Mouse (Mus musculus) intestine, postnatal 0 days (tissue): ENCODE measurements at regions not wholly inside any gene's neighbourhood (a gene's known extent, or its start where the extent isn't known, plus 50 kb on each side); places are given as distances from the start of the nearest gene placed in this dataset.

Source experiments
- ATAC-seq: fragments of 200-750 bp; cut with Nextera tagmentation; 2 replicates; pipeline ENCODE4 v1.8.0; 2017; ENCODE audit warnings: mild to moderate bottlenecking, moderate TSS enrichment, moderate library complexity
- H3K27ac ChIP-seq: fragments of 300-500 bp; sonication (generic); 2 replicates; pipeline ENCODE4 v1.5.1; 2014; ENCODE audit warnings: mild to moderate bottlenecking, low read depth, low read length, moderate library complexity
- H3K27me3 ChIP-seq: fragments of 300-500 bp; sonication (generic); replicated peaks from 2 replicates; pipeline ENCODE4 v1.6.1; 2014; ENCODE audit warnings: low read length, mixed read lengths; ENCODE audit not compliant: control insufficient read depth, insufficient read depth
- H3K36me3 ChIP-seq: fragments of 300-500 bp; sonication (generic); 2 replicates; pipeline ENCODE4 v1.6.1; 2014; ENCODE audit warnings: mild to moderate bottlenecking, moderate library complexity; ENCODE audit not compliant: control insufficient read depth, insufficient read depth
- H3K4me1 ChIP-seq: fragments of 300-500 bp; sonication (generic); replicated peaks from 2 replicates; pipeline ENCODE4 v1.6.1; 2014; ENCODE audit warnings: antibody characterized with exemption, low read length, mixed read lengths; ENCODE audit not compliant: control insufficient read depth, insufficient read depth
- H3K4me2 ChIP-seq: fragments of 300-500 bp; sonication (generic); replicated peaks from 2 replicates; pipeline ENCODE4 v1.6.1; 2014; ENCODE audit warnings: low read depth, mild to moderate bottlenecking, moderate library complexity
- H3K4me3 ChIP-seq: fragments of 300-500 bp; sonication (generic); 2 replicates; pipeline ENCODE4 v1.5.1; 2014; ENCODE audit warnings: low read depth, low read length
- H3K9ac ChIP-seq: fragments of 300-500 bp; sonication (generic); 2 replicates; pipeline ENCODE4 v1.6.1; 2014; ENCODE audit warnings: mild to moderate bottlenecking, low read depth, low read length
- H3K9me3 ChIP-seq: fragments of 300-500 bp; sonication (generic); 2 replicates; pipeline ENCODE4 v1.6.1; 2016; ENCODE audit warnings: mixed run types; ENCODE audit not compliant: control insufficient read depth
- CTCF ChIP-seq: sonication (generic); IDR thresholded peaks from 2 replicates; pipeline ENCODE4 v1.5.1; 2016; ENCODE audit warnings: low read depth, mild to moderate bottlenecking, control low read depth, antibody characterized with exemption, moderate library complexity
- WGBS: fragments of 180-500 bp; shearing (Covaris S2); extraction: QIAGEN DNeasy Blood & Tissue Kit; methylation state at CpG from one replicate; pipeline ENCODE4 v1.1.7; 2014; 5-methylcytosine and 5-hydroxymethylcytosine counted together

GRCm38 (mm10) chr3:66465371-66465770 is 168.7 kb upstream of the Veph1 start:
- Histone ChIP-seq H3K27me3 (no peaks in the 10 kb centered on the region), H3K9me3 (no peaks in the 10 kb centered on the region), H3K9ac (no peak overlapping the region), H3K27ac (no peak overlapping the region), H3K4me2 (no peak overlapping the region), H3K4me3 (no peak overlapping the region), H3K36me3 (no peaks in the 10 kb centered on the region), H3K4me1 (no peaks in the 10 kb centered on the region)
- ATAC-seq = no peak
- TF ChIP-seq CTCF = no peak
- WGBS = 63% methylated on average over 1 of the region's 1 CpGs

GRCm38 (mm10) chr3:66462341-66462740 is 165.7 kb upstream of the Veph1 start:
- no peak for ATAC-seq
- H3K4me2 ChIP-seq = no peak overlapping the region

GRCm38 (mm10) chr3:66446274-66447159 is 149.9 kb upstream of the Veph1 start:
- Histone ChIP-seq H3K36me3 (no peaks in the 10 kb centered on the region), H3K4me2 (no peak overlapping the region), H3K4me3 (no peak overlapping the region), H3K4me1 (no peaks in the 10 kb centered on the region), H3K27me3 (no peaks in the 10 kb centered on the region), H3K9ac (no peak overlapping the region), H3K27ac (no peak overlapping the region), H3K9me3 (no peaks in the 10 kb centered on the region)
- TF ChIP-seq CTCF = no peak
- ATAC-seq = no peak
- 84% methylated on average over 10 of the region's 10 CpGs for WGBS

More at GRCm38 (mm10) chr3:66462341-66462740, 165.7 kb upstream of the Veph1 start:
- H3K36me3 ChIP-seq = no peaks in the 10 kb centered on the region
- H3K9me3 ChIP-seq = no peaks in the 10 kb centered on the region
- no peak overlapping the region for H3K9ac ChIP-seq
- H3K4me3 ChIP-seq = no peak overlapping the region
- no peaks in the 10 kb centered on the region for H3K27me3 ChIP-seq
- no peak overlapping the region for H3K27ac ChIP-seq
- TF ChIP-seq CTCF = no peak
- no peaks in the 10 kb centered on the region for H3K4me1 ChIP-seq
- 84% methylated on average over 1 of the region's 1 CpGs for WGBS

GRCm38 (mm10) chr3:66433216-66433615 is 136.6 kb upstream of the Veph1 start:
- no peak for ATAC-seq

GRCm38 (mm10) chr3:66430187-66430586 is 133.6 kb upstream of the Veph1 start:
- Histone ChIP-seq H3K4me1 (no peaks in the 10 kb centered on the region), H3K27me3 (no peaks in the 10 kb centered on the region), H3K36me3 (no peaks in the 10 kb centered on the region), H3K4me2 (no peak overlapping the region), H3K27ac (no peak overlapping the region), H3K9ac (no peak overlapping the region), H3K9me3 (no peaks in the 10 kb centered on the region), H3K4me3 (no peak overlapping the region)
- TF ChIP-seq CTCF = no peak
- whole genome bisulfite sequencing = 92% methylated on average over 3 of the region's 3 CpGs
- no peak for ATAC-seq

More at GRCm38 (mm10) chr3:66433216-66433615, 136.6 kb upstream of the Veph1 start:
- no peak overlapping the region for H3K4me2 ChIP-seq
- H3K9ac ChIP-seq = no peak overlapping the region
- H3K9me3 ChIP-seq = no peaks in the 10 kb centered on the region
- no peaks in the 10 kb centered on the region for H3K36me3 ChIP-seq
- no peak overlapping the region for H3K4me3 ChIP-seq
- H3K27ac ChIP-seq = no peak overlapping the region
- no peak for TF ChIP-seq CTCF
- no peaks in the 10 kb centered on the region for H3K4me1 ChIP-seq
- no peaks in the 10 kb centered on the region for H3K27me3 ChIP-seq

GRCm38 (mm10) chr3:66422445-66423037 is 125.9 kb upstream of the Veph1 start:
- no peak overlapping the region for H3K4me2 ChIP-seq
- WGBS = 64% methylated on average over 6 of the region's 6 CpGs
- H3K27ac ChIP-seq = no peak overlapping the region
- no peak overlapping the region for H3K4me3 ChIP-seq
- H3K36me3 ChIP-seq = no peaks in the 10 kb centered on the region
- H3K4me1 ChIP-seq = no peaks in the 10 kb centered on the region
- no peak for TF ChIP-seq CTCF
- no peak overlapping the region for H3K9ac ChIP-seq
- no peak for ATAC-seq
- no peaks in the 10 kb centered on the region for H3K27me3 ChIP-seq
- no peaks in the 10 kb centered on the region for H3K9me3 ChIP-seq
